Mouse (Mus musculus) kidney, adult 2 months (tissue): ENCODE results near the gene Tbccd1.

Experiments used
- CTCF ChIP-seq: fragments of 200-500 bp; conservative IDR thresholded peaks from 2 replicates; pipeline ENCODE4 v1.5.1; 2011; ENCODE audit warnings: low read depth, mild to moderate bottlenecking, control low read depth, low read length, moderate library complexity, mixed read lengths; ENCODE audit not compliant: insufficient read depth, insufficient read length
- POLR2A ChIP-seq: fragments of 200-500 bp; IDR thresholded peaks from one replicate; pipeline ENCODE4 v1.6.1; 2011; ENCODE audit warnings: low read depth, low read length, control low read depth

- TF ChIP-seq CTCF (no peak), POLR2A (no peak)
Measured at GRCm38 (mm10) chr16:22789908-22790367, 67.5 kb downstream of the Tbccd1 start.
